9 mouse cellular contexts compared by ENCODE assay signal in genomic region chr3:103401342-103402098, GRCm38 (mm10).
A peak's percentile ranks its signal among the peaks of the same experiment; 100 is the strongest.
DNase-seq lines count a peak whose midpoint lies in the region; ATAC-seq and TF ChIP-seq lines count a peak whose summit lies in the region.
"Had no signal": no experiment of that assay in that cellular context is flagged by ENCODE, and none has a peak within 500 bp of the region (broad histone marks: within the 10 kb centered on the region; RNA-seq: fewer than 3 reads in every experiment).

No protein-coding gene starts in this region.

- intact Hi-C loops in heart, postnatal 36 days (cut with DNase I): no loop called here

- H3K36me3 ChIP-seq in forebrain, embryonic 16.5 days (ENCODE audit: control insufficient read depth, insufficient read depth): no peaks in the 10 kb centered on the region
- H3K36me3 ChIP-seq in hindbrain, postnatal 0 days (ENCODE audit: insufficient read depth, low read length): no peaks in the 10 kb centered on the region
- no peaks in the 10 kb centered on the region for H3K36me3 ChIP-seq in midbrain, embryonic 10.5 days
- H3K36me3 ChIP-seq: limb, embryonic 13.5 days had no signal

- H3K27me3 ChIP-seq in forebrain, embryonic 16.5 days (replicated peaks; ENCODE audit: control insufficient read depth, insufficient read depth, low read length): no peaks in the 10 kb centered on the region
- H3K27me3 ChIP-seq in hindbrain, postnatal 0 days (ENCODE audit: insufficient read depth, low read length): no peaks in the 10 kb centered on the region
- no peaks in the 10 kb centered on the region for H3K27me3 ChIP-seq in midbrain, embryonic 10.5 days (ENCODE audit: low read depth, poor library complexity, severe bottlenecking)
- H3K27me3 ChIP-seq: limb, embryonic 13.5 days had no signal

- no peak for TF ChIP-seq CTCF in hindbrain, postnatal 0 days (IDR thresholded peaks at IDR 0.05; ENCODE audit: low read depth)

- H3K9ac ChIP-seq in forebrain, embryonic 16.5 days (replicated peaks; ENCODE audit: low read depth, low read length): no peak overlapping the region
- H3K9ac ChIP-seq in hindbrain, postnatal 0 days (replicated peaks; ENCODE audit: low read length): no peak overlapping the region
- H3K9ac ChIP-seq: limb, embryonic 13.5 days had no signal

- DNase-seq in hindbrain, postnatal 0 days (ENCODE audit: low spot score): peak; percentile 78
- peak; percentile 40 for DNase-seq in midbrain, embryonic 10.5 days (ENCODE audit: low spot score)
- DNase-seq in telencephalon, adult 2 months (ENCODE audit: low read depth, low spot score): peak; percentile 74
- no peak for DNase-seq in lung, postnatal 36 days
- DNase-seq in heart, postnatal 36 days: no peak
- no peak for DNase-seq in gastrocnemius, adult 8-10 months (ENCODE audit: low spot score in 2 of 2)

- peaks cover 16% of the 10 kb centered on the region for H3K4me1 ChIP-seq in forebrain, embryonic 16.5 days (replicated peaks; ENCODE audit: control insufficient read depth, insufficient read depth, low read length)
- H3K4me1 ChIP-seq in hindbrain, postnatal 0 days (ENCODE audit: insufficient read depth, low read length): no peaks in the 10 kb centered on the region; the same call in 1 of the 2 replicates
- H3K4me1 ChIP-seq in midbrain, embryonic 10.5 days: peaks cover 26% of the 10 kb centered on the region
- H3K4me1 ChIP-seq: limb, embryonic 13.5 days had no signal

- WGBS in forebrain, embryonic 16.5 days: 35% methylated on average over 17 of the region's 17 CpGs
- 22% methylated on average over 17 of the region's 17 CpGs for WGBS in hindbrain, postnatal 0 days
- 50% methylated on average over 17 of the region's 17 CpGs for WGBS in midbrain, embryonic 10.5 days

- no peak overlapping the region for H3K4me3 ChIP-seq in forebrain, embryonic 16.5 days (replicated peaks; ENCODE audit: low read length)
- no peak overlapping the region for H3K4me3 ChIP-seq in hindbrain, postnatal 0 days (ENCODE audit: low read length)
- no peak overlapping the region for H3K4me3 ChIP-seq in midbrain, embryonic 10.5 days
- H3K4me3 ChIP-seq: erythroblast, embryonic 14.5 days; limb, embryonic 13.5 days had no signal

- peak; percentile 92 for ATAC-seq in forebrain, embryonic 16.5 days
- peak; percentile 86 for ATAC-seq in hindbrain, postnatal 0 days

- H3K9me3 ChIP-seq in forebrain, embryonic 16.5 days (ENCODE audit: control insufficient read depth, low read length): no peaks in the 10 kb centered on the region
- H3K9me3 ChIP-seq in hindbrain, postnatal 0 days (ENCODE audit: low read length): no peaks in the 10 kb centered on the region
- no peaks in the 10 kb centered on the region for H3K9me3 ChIP-seq in midbrain, embryonic 10.5 days (replicated peaks)
- H3K9me3 ChIP-seq: limb, embryonic 13.5 days had no signal

- H3K4me2 ChIP-seq in forebrain, embryonic 16.5 days (ENCODE audit: low read length): peak overlapping the region; percentile 12; the same call in 1 of the 2 replicates
- H3K4me2 ChIP-seq in hindbrain, postnatal 0 days (ENCODE audit: low read depth, low read length): 0 out of 2 replicates have a peak overlapping the region, but pooled peaks have one; percentile 13
- H3K4me2 ChIP-seq: limb, embryonic 13.5 days had no signal

- H3K27ac ChIP-seq in forebrain, embryonic 16.5 days (ENCODE audit: low read length): peak overlapping the region; percentile 75
- peak overlapping the region; percentile 65 for H3K27ac ChIP-seq in hindbrain, postnatal 0 days
- peak overlapping the region; percentile 39; the same call in 1 of the 2 replicates for H3K27ac ChIP-seq in midbrain, embryonic 10.5 days (replicated peaks)
- H3K27ac ChIP-seq: limb, embryonic 13.5 days had no signal

Comparison
In these comparisons a context has a peak if more than half of its experiments do, and no peak if none do; other contexts are left out.
1. DNase-seq: peak in hindbrain, postnatal 0 days (single experiment), midbrain, embryonic 10.5 days (single experiment) and telencephalon, adult 2 months (single experiment); none in lung, postnatal 36 days (single experiment), heart, postnatal 36 days (0 of 2) and gastrocnemius, adult 8-10 months (0 of 2).
2. Peak in every context shown above with its lines, with median percentiles within 50 percentile points of each other: H3K27ac ChIP-seq.